Comparison of ENCODE assay signal across 12 mouse cellular contexts in genomic region chr4:124395966-124396395, GRCm38 (mm10).
"Had no signal": no experiment of that assay in that cellular context is flagged by ENCODE, and none has a peak within 500 bp of the region (broad histone marks: within the 10 kb centered on the region; RNA-seq: fewer than 3 reads in every experiment).

No protein-coding gene starts in this region.

- H3K36me3 ChIP-seq: limb, embryonic 10.5 days; liver, embryonic 15.5 days; midbrain, embryonic 13.5 days; stomach, embryonic 15.5 days had no signal

- H3K4me3 ChIP-seq: left cerebral cortex, adult 2 months; limb, embryonic 10.5 days; liver, embryonic 15.5 days; midbrain, embryonic 13.5 days; stomach, embryonic 15.5 days had no signal

- H3K9me3 ChIP-seq: limb, embryonic 10.5 days; liver, embryonic 15.5 days; midbrain, embryonic 13.5 days; stomach, embryonic 15.5 days had no signal

- H3K27me3 ChIP-seq: liver, embryonic 15.5 days had no signal

- H3K4me1 ChIP-seq: liver, embryonic 15.5 days had no signal

- H3K27ac ChIP-seq: left cerebral cortex, adult 2 months; limb, embryonic 10.5 days; liver, embryonic 15.5 days; midbrain, embryonic 13.5 days; stomach, embryonic 15.5 days had no signal

- DNase-seq: kidney, postnatal 10 days; kidney, postnatal 4 days; lung, adult 2 months; lung, postnatal 36 days; right cerebral cortex, postnatal 14 days; thymus, adult 2 months; thymus, postnatal 25 days had no signal
